Mouse (Mus musculus): ENCODE measurements at regions not wholly inside any gene's neighbourhood (a gene's known extent, or its start where the extent isn't known, plus 50 kb on each side); places are given as distances from the start of the nearest gene placed in this dataset.

GRCm38 (mm10) chr15:96751243-96752061 is 51.9 kb upstream of the Slc38a2 start:
- no peak for ATAC-seq (ENCODE audit: poor library complexity, severe bottlenecking)

GRCm38 (mm10) chr15:96749534-96750256 is 50.2 kb upstream of the Slc38a2 start:
- no peak for ATAC-seq (ENCODE audit: poor library complexity, severe bottlenecking)
